Mouse (Mus musculus): ENCODE data around the gene Atp6v1e2. TPM values are rescaled to one million over a fixed set of nuclear protein-coding genes. Genes with fewer than 3 reads are reported as not detected.

Gene Atp6v1e2
- polyA plus RNA-seq, 1 experiment from 2014 or later: not detected

- Histone ChIP-seq H3K4me1 (ENCODE audit: control insufficient read depth, insufficient read depth, low read length) (peaks cover 14% of the 10 kb centered on the region), H3K36me3 (ENCODE audit: control insufficient read depth, insufficient read depth, low read length) (no peaks in the 10 kb centered on the region), H3K9ac (replicated peaks; ENCODE audit: low read depth, low read length) (no peak overlapping the region), H3K4me2 (ENCODE audit: low read depth, low read length) (no peak overlapping the region), H3K27ac (ENCODE audit: low read depth, low read length) (no peak overlapping the region), H3K9me3 (ENCODE audit: control insufficient read depth, low read length) (no peaks in the 10 kb centered on the region), H3K27me3 (ENCODE audit: control insufficient read depth, insufficient read depth, low read length) (no peaks in the 10 kb centered on the region), H3K4me3 (ENCODE audit: low read depth, low read length) (no peak overlapping the region)
- ATAC-seq (ENCODE audit: low read depth): no peak
- WGBS: 71% methylated on average over 10 of the region's 10 CpGs
These were observed 20.1 kb upstream of the Atp6v1e2 start for GRCm38 (mm10) chr17:86967536-86968525.

- H3K36me3 ChIP-seq (ENCODE audit: control insufficient read depth, insufficient read depth, low read length): no peaks in the 10 kb centered on the region
- 95% methylated on average over 12 of the region's 12 CpGs for WGBS
- peaks cover 16% of the 10 kb centered on the region for H3K4me1 ChIP-seq (ENCODE audit: control insufficient read depth, insufficient read depth, low read length)
- no peaks in the 10 kb centered on the region for H3K9me3 ChIP-seq (ENCODE audit: control insufficient read depth, low read length)
- no peak overlapping the region for H3K4me3 ChIP-seq (ENCODE audit: low read depth, low read length)
- no peak overlapping the region for H3K9ac ChIP-seq (replicated peaks; ENCODE audit: low read depth, low read length)
- no peak for ATAC-seq (ENCODE audit: low read depth)
- H3K27me3 ChIP-seq (ENCODE audit: control insufficient read depth, insufficient read depth, low read length): no peaks in the 10 kb centered on the region
- H3K4me2 ChIP-seq (ENCODE audit: low read depth, low read length): no peak overlapping the region
- no peak overlapping the region for H3K27ac ChIP-seq (ENCODE audit: low read depth, low read length)
These were observed 19.4 kb upstream of the Atp6v1e2 start for GRCm38 (mm10) chr17:86967048-86967447.

GRCm38 (mm10) chr17:86966040-86966439, 18.3 kb upstream of the Atp6v1e2 start:
- Histone ChIP-seq H3K9ac (replicated peaks; ENCODE audit: low read depth, low read length) (no peak overlapping the region), H3K4me3 (ENCODE audit: low read depth, low read length) (no peak overlapping the region), H3K27ac (ENCODE audit: low read depth, low read length) (no peak overlapping the region), H3K4me2 (ENCODE audit: low read depth, low read length) (no peak overlapping the region), H3K9me3 (ENCODE audit: control insufficient read depth, low read length) (no peaks in the 10 kb centered on the region), H3K27me3 (ENCODE audit: control insufficient read depth, insufficient read depth, low read length) (no peaks in the 10 kb centered on the region), H3K4me1 (ENCODE audit: control insufficient read depth, insufficient read depth, low read length) (peaks cover 21% of the 10 kb centered on the region), H3K36me3 (ENCODE audit: control insufficient read depth, insufficient read depth, low read length) (no peaks in the 10 kb centered on the region)
- no peak for ATAC-seq (ENCODE audit: low read depth)
- 81% methylated on average over 10 of the region's 10 CpGs for WGBS

- no peaks in the 10 kb centered on the region for H3K36me3 ChIP-seq (ENCODE audit: control insufficient read depth, insufficient read depth, low read length)
- 85% methylated on average over 8 of the region's 8 CpGs for WGBS
- peak overlapping the region; percentile 63 for H3K27ac ChIP-seq (ENCODE audit: low read depth, low read length)
- no peaks in the 10 kb centered on the region for H3K27me3 ChIP-seq (ENCODE audit: control insufficient read depth, insufficient read depth, low read length)
- H3K4me2 ChIP-seq (ENCODE audit: low read depth, low read length): peak overlapping the region; percentile 67
- ATAC-seq (ENCODE audit: low read depth): no peak
- 0 out of 2 replicates have a peak overlapping the region, but pooled peaks have one; percentile 32 for H3K9ac ChIP-seq (replicated peaks; ENCODE audit: low read depth, low read length)
- peak overlapping the region; percentile 49 for H3K4me3 ChIP-seq (ENCODE audit: low read depth, low read length)
- H3K9me3 ChIP-seq (ENCODE audit: control insufficient read depth, low read length): no peaks in the 10 kb centered on the region
- H3K4me1 ChIP-seq (ENCODE audit: control insufficient read depth, insufficient read depth, low read length): peaks cover 21% of the 10 kb centered on the region
These were observed 17.4 kb upstream of the Atp6v1e2 start for GRCm38 (mm10) chr17:86965121-86965520.

GRCm38 (mm10) chr17:86964502-86964901, 16.8 kb upstream of the Atp6v1e2 start:
- no peaks in the 10 kb centered on the region for H3K9me3 ChIP-seq (ENCODE audit: control insufficient read depth, low read length)
- 0 out of 2 replicates have a peak overlapping the region, but pooled peaks have one; percentile 32 for H3K9ac ChIP-seq (replicated peaks; ENCODE audit: low read depth, low read length)
- H3K4me2 ChIP-seq (ENCODE audit: low read depth, low read length): peak overlapping the region; percentile 67
- peak overlapping the region; percentile 49 for H3K4me3 ChIP-seq (ENCODE audit: low read depth, low read length)
- WGBS: 0% methylated on average over 10 of the region's 10 CpGs
- peak; percentile 64; the same call in 1 of the 2 replicates for ATAC-seq (ENCODE audit: low read depth)
- no peaks in the 10 kb centered on the region for H3K36me3 ChIP-seq (ENCODE audit: control insufficient read depth, insufficient read depth, low read length)
- peak overlapping the region; percentile 63 for H3K27ac ChIP-seq (ENCODE audit: low read depth, low read length)
- no peaks in the 10 kb centered on the region for H3K27me3 ChIP-seq (ENCODE audit: control insufficient read depth, insufficient read depth, low read length)
- H3K4me1 ChIP-seq (ENCODE audit: control insufficient read depth, insufficient read depth, low read length): peaks cover 21% of the 10 kb centered on the region

- Histone ChIP-seq H3K27ac (ENCODE audit: low read depth, low read length) (no peak overlapping the region), H3K4me1 (ENCODE audit: control insufficient read depth, insufficient read depth, low read length) (peaks cover 21% of the 10 kb centered on the region), H3K36me3 (ENCODE audit: control insufficient read depth, insufficient read depth, low read length) (no peaks in the 10 kb centered on the region), H3K4me3 (ENCODE audit: low read depth, low read length) (peak overlapping the region; percentile 49), H3K9me3 (ENCODE audit: control insufficient read depth, low read length) (no peaks in the 10 kb centered on the region), H3K4me2 (ENCODE audit: low read depth, low read length) (peak overlapping the region; percentile 67), H3K27me3 (ENCODE audit: control insufficient read depth, insufficient read depth, low read length) (no peaks in the 10 kb centered on the region), H3K9ac (replicated peaks; ENCODE audit: low read depth, low read length) (0 out of 2 replicates have a peak overlapping the region, but pooled peaks have one; percentile 0)
- ATAC-seq (ENCODE audit: low read depth): no peak
- 0% methylated on average over 6 of the region's 6 CpGs for WGBS
These were observed 16.3 kb upstream of the Atp6v1e2 start for GRCm38 (mm10) chr17:86964041-86964440.

- Histone ChIP-seq H3K4me3 (ENCODE audit: low read depth, low read length) (peak overlapping the region; percentile 49), H3K4me1 (ENCODE audit: control insufficient read depth, insufficient read depth, low read length) (peaks cover 21% of the 10 kb centered on the region), H3K9ac (replicated peaks; ENCODE audit: low read depth, low read length) (peak overlapping the region; percentile 77), H3K9me3 (ENCODE audit: control insufficient read depth, low read length) (no peaks in the 10 kb centered on the region), H3K4me2 (ENCODE audit: low read depth, low read length) (peak overlapping the region; percentile 67), H3K36me3 (ENCODE audit: control insufficient read depth, insufficient read depth, low read length) (no peaks in the 10 kb centered on the region), H3K27me3 (ENCODE audit: control insufficient read depth, insufficient read depth, low read length) (no peaks in the 10 kb centered on the region), H3K27ac (ENCODE audit: low read depth, low read length) (peak overlapping the region; percentile 91)
- 0% methylated on average over 22 of the region's 26 CpGs for WGBS
- peak; percentile 54 for ATAC-seq (ENCODE audit: low read depth)
These were observed 15.8 kb upstream of the Atp6v1e2 start for GRCm38 (mm10) chr17:86963586-86963902.

- under 1% methylated on average over 53 of the region's 86 CpGs for WGBS
- Histone ChIP-seq H3K9ac (replicated peaks; ENCODE audit: low read depth, low read length) (peak within 1 kb of the TSS; percentile 77), H3K27ac (ENCODE audit: low read depth, low read length) (peak within 1 kb of the TSS; percentile 91), H3K9me3 (ENCODE audit: control insufficient read depth, low read length) (no peaks in the 10 kb centered on the region), H3K4me2 (ENCODE audit: low read depth, low read length) (peak within 1 kb of the TSS; percentile 67), H3K4me3 (ENCODE audit: low read depth, low read length) (peak within 1 kb of the TSS; percentile 49), H3K27me3 (ENCODE audit: control insufficient read depth, insufficient read depth, low read length) (no peaks in the 10 kb centered on the region), H3K4me1 (ENCODE audit: control insufficient read depth, insufficient read depth, low read length) (peaks cover 21% of the 10 kb centered on the region), H3K36me3 (ENCODE audit: control insufficient read depth, insufficient read depth, low read length) (no peaks in the 10 kb centered on the region)
- ATAC-seq (ENCODE audit: low read depth): peak; percentile 90
These were observed 15.3 kb upstream of the Atp6v1e2 start, which contains the start of gene Rhoq for GRCm38 (mm10) chr17:86962894-86963585. Rhoq (plus strand) TSS chr17:86963082.
